Mouse (Mus musculus) limb, embryonic 12.5 days (tissue): ENCODE data around the gene Fstl5. TPM values are rescaled to one million over a fixed set of nuclear protein-coding genes. Genes with fewer than 3 reads are reported as not detected.

ENCODE experiments used
- ATAC-seq: fragments of 200-750 bp; cut with Nextera tagmentation; 2 replicates; pipeline ENCODE4 v1.8.0; 2017; ENCODE audit warnings: low read depth, moderate TSS enrichment; ENCODE audit not compliant: insufficient number of reproducible peaks, insufficient read depth, low FRiP score, low TSS enrichment
- H3K27ac ChIP-seq: fragments of 300-500 bp; sonication (generic); 2 replicates; pipeline ENCODE4 v1.5.1; 2016; ENCODE audit warnings: mild to moderate bottlenecking, moderate library complexity
- H3K27me3 ChIP-seq: fragments of 300-500 bp; sonication (generic); 2 replicates; pipeline ENCODE4 v1.6.1; 2016; ENCODE audit warnings: mild to moderate bottlenecking, moderate library complexity
- H3K36me3 ChIP-seq: fragments of 300-500 bp; sonication (generic); 2 replicates; pipeline ENCODE4 v1.6.1; 2016; ENCODE audit warnings: mild to moderate bottlenecking, moderate library complexity
- H3K4me1 ChIP-seq: fragments of 300-500 bp; sonication (generic); replicated peaks from 2 replicates; pipeline ENCODE4 v1.6.1; 2016
- H3K4me2 ChIP-seq: fragments of 300-500 bp; sonication (generic); 2 replicates; pipeline ENCODE4 v1.6.1; 2016; ENCODE audit warnings: mild to moderate bottlenecking, moderate library complexity
- H3K4me3 ChIP-seq: fragments of 300-500 bp; sonication (generic); replicated peaks from 2 replicates; pipeline ENCODE4 v1.5.1; 2016; ENCODE audit warnings: mild to moderate bottlenecking
- H3K9ac ChIP-seq: fragments of 300-500 bp; sonication (generic); replicated peaks from 2 replicates; pipeline ENCODE4 v1.6.1; 2016; ENCODE audit warnings: mild to moderate bottlenecking, moderate library complexity
- H3K9me3 ChIP-seq: fragments of 300-500 bp; sonication (generic); 2 replicates; pipeline ENCODE4 v1.6.1; 2016; ENCODE audit warnings: mild to moderate bottlenecking, moderate library complexity
- whole genome bisulfite sequencing: fragments of 180-500 bp; shearing (Covaris S2); methylation state at CpG from one replicate; pipeline ENCODE4 v1.1.7; 2016; 5-methylcytosine and 5-hydroxymethylcytosine counted together
- polyA plus RNA-seq: library from polyadenylated mRNA; unstranded; fragments of >200 nt; fragmentation: Nextera tagmentation; extraction: Ambion mirVana; gene quantifications from 2 replicates; pipeline ENCODE4 v1.2.1, GENCODE M21; 2016

The Fstl5 gene
- polyA plus RNA-seq, 1 experiment from 2014 or later: 0.33 TPM

DNA sequence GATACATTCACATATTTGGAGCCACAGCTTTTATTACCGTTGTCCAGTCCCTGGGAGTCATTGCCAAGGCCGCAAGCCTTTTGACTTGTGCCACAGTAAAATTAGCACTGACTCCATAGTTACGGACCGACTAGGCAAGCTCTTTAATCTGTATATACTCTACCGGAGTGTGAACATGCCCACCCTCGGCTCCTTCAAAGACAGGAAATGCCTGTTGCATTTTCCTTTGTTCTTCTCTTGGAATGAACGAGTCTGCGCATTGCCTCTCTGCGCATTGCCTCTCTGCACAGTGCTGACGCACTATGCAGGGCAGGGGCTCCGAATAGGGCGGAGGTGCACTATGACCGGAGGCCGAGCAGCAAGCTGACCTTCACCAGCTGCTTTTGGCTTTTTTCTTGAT, 434.7 kb downstream of the Fstl5 start:
- H3K4me1 ChIP-seq: no peaks in the 10 kb centered on the region
- no peaks in the 10 kb centered on the region for H3K36me3 ChIP-seq
- H3K9ac ChIP-seq: no peak overlapping the region
- H3K27me3 ChIP-seq: no peaks in the 10 kb centered on the region
- H3K4me3 ChIP-seq: no peak overlapping the region
- no peak overlapping the region for H3K4me2 ChIP-seq
- whole genome bisulfite sequencing: 91% methylated on average over 14 of the region's 14 CpGs
- no peak overlapping the region for H3K27ac ChIP-seq
- peaks cover 5% of the 10 kb centered on the region; the same call in 1 of the 2 replicates for H3K9me3 ChIP-seq
- no peak for ATAC-seq

DNA sequence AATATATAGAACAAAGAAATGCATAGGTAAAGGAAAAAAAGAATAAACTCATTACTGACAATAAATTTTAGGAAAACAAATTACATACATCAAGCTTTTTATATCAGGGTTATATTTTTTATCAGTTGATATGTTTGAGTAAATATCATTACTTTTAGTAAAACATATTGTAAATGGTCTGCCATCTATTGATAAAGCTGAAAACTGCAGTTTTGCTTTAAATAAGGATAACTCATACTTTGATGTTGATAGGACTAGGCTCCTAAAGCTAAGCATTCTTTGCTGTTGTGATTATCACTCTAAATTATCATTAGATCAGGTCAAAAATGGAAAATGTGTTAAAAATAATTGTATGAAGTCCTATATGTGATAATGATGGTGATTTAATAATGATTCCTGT, 493.3 kb downstream of the Fstl5 start:
- no peak for ATAC-seq
- Histone ChIP-seq H3K4me3 (no peak overlapping the region), H3K4me1 (no peaks in the 10 kb centered on the region), H3K4me2 (no peak overlapping the region), H3K9me3 (no peaks in the 10 kb centered on the region), H3K27me3 (no peaks in the 10 kb centered on the region), H3K36me3 (no peaks in the 10 kb centered on the region), H3K27ac (no peak overlapping the region), H3K9ac (no peak overlapping the region)

GRCm38 (mm10) chr3:76572478-76572877, 498.4 kb downstream of the Fstl5 start:
- Histone ChIP-seq H3K9ac (no peak overlapping the region), H3K27ac (no peak overlapping the region), H3K36me3 (no peaks in the 10 kb centered on the region), H3K4me2 (no peak overlapping the region), H3K9me3 (no peaks in the 10 kb centered on the region), H3K27me3 (no peaks in the 10 kb centered on the region), H3K4me3 (no peak overlapping the region), H3K4me1 (no peaks in the 10 kb centered on the region)
- ATAC-seq: no peak
- WGBS: 77% methylated on average over 3 of the region's 3 CpGs

DNA sequence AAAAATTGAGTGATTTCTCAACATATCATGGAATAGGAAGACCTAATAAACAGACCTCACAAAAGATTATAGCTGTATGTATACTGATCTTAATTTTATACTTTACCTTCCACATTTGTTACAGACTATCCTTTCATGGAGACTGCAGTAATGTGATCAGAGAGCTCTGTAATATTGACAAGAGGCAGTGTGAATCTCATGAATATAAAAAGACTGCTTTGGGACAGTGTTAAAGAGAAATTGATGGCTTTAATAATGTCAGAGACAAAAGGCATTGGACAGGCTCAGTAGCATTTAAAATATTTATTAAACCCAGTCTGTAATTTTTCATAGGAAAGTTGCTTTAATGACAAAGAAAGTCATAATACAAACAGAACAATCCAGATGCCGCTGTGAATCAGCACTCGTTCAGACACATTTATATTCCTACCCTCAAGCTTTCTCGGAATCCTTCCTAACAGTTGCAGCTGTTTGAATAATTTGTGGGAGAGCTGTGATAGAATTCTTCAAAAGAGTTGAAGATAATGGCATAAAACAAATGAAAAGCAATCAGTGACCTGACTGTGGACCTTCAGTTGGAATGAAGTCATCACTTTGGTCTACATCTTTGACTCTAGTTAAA, 499.0 kb downstream of the Fstl5 start:
- no peaks in the 10 kb centered on the region for H3K4me1 ChIP-seq
- H3K36me3 ChIP-seq: no peaks in the 10 kb centered on the region
- no peak overlapping the region for H3K4me2 ChIP-seq
- no peak for ATAC-seq
- H3K27me3 ChIP-seq: no peaks in the 10 kb centered on the region
- no peak overlapping the region for H3K27ac ChIP-seq
- H3K9ac ChIP-seq: no peak overlapping the region
- H3K9me3 ChIP-seq: no peaks in the 10 kb centered on the region
- H3K4me3 ChIP-seq: no peak overlapping the region
- 86% methylated on average over 3 of the region's 3 CpGs for WGBS

DNA sequence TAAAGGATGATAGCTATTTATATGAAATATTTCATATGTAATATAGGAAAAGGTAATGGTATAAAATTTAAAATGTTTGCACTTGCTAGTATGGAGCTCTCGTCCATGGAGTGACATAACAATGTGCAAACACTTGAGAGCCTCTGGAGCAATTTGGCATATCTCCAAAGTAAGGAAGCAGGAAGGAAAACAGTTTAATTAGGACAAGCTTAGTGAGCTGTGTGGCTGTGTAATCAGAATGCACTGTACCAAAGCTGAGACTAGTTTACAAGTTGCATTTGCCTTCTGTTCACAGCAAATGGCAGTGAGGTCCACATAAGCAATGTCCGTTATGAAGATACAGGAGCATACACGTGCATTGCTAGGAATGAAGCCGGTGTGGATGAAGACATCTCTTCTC, 519.1 kb downstream of the Fstl5 start:
- Histone ChIP-seq H3K9me3 (no peaks in the 10 kb centered on the region), H3K27me3 (no peaks in the 10 kb centered on the region), H3K4me2 (no peak overlapping the region), H3K36me3 (no peaks in the 10 kb centered on the region), H3K4me1 (no peaks in the 10 kb centered on the region), H3K27ac (no peak overlapping the region), H3K4me3 (no peak overlapping the region), H3K9ac (no peak overlapping the region)
- 77% methylated on average over 4 of the region's 4 CpGs for WGBS
- no peak for ATAC-seq

DNA sequence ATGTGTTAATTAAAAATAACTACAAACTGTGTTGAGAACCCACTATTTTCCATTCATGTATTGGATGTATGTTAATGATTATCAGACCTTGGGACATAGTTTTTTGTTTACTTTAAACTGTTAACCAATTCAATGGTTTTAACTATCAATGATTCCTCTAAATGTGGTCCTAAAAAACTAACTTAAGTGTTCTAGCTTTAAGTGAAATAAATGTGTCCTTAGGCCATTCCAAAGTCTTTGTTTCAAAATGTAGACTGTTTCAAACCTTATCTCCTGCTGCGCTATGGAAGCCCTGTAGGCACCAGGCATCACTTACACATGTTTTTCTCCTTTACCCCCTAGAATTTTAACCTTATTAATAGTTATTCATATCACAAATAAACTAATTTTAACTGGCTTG, 546.0 kb downstream of the Fstl5 start:
- no peaks in the 10 kb centered on the region for H3K9me3 ChIP-seq
- no peaks in the 10 kb centered on the region for H3K27me3 ChIP-seq
- ATAC-seq: no peak
- no peak overlapping the region for H3K9ac ChIP-seq
- no peaks in the 10 kb centered on the region for H3K4me1 ChIP-seq
- H3K27ac ChIP-seq: no peak overlapping the region
- H3K4me3 ChIP-seq: no peak overlapping the region
- no peaks in the 10 kb centered on the region for H3K36me3 ChIP-seq
- no peak overlapping the region for H3K4me2 ChIP-seq
- WGBS: 94% methylated on average over 1 of the region's 1 CpGs

DNA sequence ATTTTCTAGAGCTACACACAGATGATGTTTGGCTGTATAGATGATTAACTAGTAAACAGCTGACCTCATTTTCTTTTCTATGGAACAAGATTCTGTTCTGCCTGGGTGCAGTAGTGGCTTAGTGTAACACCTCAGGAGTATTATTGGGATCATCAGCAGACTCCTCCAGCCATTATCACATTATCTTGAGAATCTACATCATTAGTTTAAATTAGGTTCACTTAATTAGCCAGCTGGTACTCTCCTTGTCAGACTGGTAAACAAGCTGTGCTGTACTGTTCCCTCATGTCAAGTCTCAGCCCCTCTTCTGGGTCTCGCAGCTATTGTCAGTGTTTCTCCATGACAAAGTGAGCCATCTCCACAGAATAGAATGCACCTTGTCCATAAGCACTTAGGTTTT, 580.2 kb downstream of the Fstl5 start:
- Histone ChIP-seq H3K4me2 (no peak overlapping the region), H3K27ac (no peak overlapping the region), H3K27me3 (no peaks in the 10 kb centered on the region), H3K4me3 (no peak overlapping the region), H3K36me3 (no peaks in the 10 kb centered on the region), H3K9me3 (no peaks in the 10 kb centered on the region), H3K9ac (no peak overlapping the region), H3K4me1 (no peaks in the 10 kb centered on the region)
- no peak for ATAC-seq
- WGBS: 76% methylated on average over 1 of the region's 1 CpGs

- 76% methylated on average over 5 of the region's 5 CpGs for WGBS
- Histone ChIP-seq H3K27me3 (no peaks in the 10 kb centered on the region), H3K36me3 (no peaks in the 10 kb centered on the region), H3K27ac (no peak overlapping the region), H3K9ac (no peak overlapping the region), H3K4me2 (no peak overlapping the region), H3K9me3 (no peaks in the 10 kb centered on the region), H3K4me1 (no peaks in the 10 kb centered on the region), H3K4me3 (no peak overlapping the region)
- no peak for ATAC-seq
These were observed 596.8 kb downstream of the Fstl5 start for GRCm38 (mm10) chr3:76670859-76671258.

DNA sequence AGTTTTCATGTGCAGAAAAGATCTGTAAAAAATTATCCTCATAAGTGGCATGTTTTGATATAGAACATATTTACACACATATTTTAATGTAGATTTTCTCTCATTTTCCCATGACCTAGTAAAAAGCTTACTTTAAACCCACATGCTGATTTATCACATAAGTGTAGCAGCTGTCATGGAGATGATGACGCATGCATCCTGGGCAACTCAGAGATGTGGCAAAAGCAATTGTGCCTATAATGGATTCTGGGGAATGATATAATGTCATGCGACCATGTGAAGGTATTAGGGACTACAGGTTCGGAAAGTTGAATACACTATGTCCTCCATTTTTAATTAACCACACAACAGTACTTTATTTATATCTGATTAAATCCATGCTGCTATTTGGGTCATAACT, 601.9 kb downstream of the Fstl5 start:
- Histone ChIP-seq H3K9ac (no peak overlapping the region), H3K4me1 (no peaks in the 10 kb centered on the region), H3K27me3 (no peaks in the 10 kb centered on the region), H3K36me3 (no peaks in the 10 kb centered on the region), H3K27ac (no peak overlapping the region), H3K4me2 (no peak overlapping the region), H3K9me3 (no peaks in the 10 kb centered on the region), H3K4me3 (no peak overlapping the region)
- no peak for ATAC-seq
- WGBS: 92% methylated on average over 3 of the region's 3 CpGs

DNA sequence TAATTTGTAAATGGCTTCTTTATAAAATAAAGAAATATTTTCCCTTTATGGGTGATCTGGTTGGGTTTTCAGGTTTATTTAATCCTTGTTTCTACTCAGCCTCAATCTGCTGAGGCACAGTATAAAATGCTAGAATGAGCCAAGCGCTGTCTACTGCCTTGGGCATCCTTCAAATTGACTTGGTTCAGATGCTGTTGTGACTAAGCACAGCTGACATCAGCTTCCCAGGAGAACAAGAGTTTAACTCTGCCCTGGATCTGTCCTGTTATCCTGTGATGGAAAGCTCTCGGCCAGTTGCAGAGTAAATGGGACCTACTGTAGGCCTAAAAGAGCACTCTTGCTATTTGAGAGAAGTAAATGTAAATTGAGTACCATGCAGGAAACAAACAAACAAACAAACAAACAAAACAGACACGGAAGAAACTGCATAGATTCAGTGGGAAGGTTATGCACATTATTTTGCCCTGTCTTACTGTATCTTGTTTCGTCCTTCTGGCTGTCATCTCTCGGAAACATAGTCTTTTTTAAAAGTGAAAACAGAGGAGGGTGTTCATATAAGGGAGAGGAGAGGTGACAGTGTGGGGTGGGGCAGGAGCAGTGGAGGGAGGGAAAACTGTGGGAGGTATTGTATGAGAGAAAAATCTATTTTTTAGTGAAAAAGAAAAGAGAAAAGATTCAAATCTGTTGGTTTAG, 605.9 kb downstream of the Fstl5 start:
- H3K9me3 ChIP-seq: no peaks in the 10 kb centered on the region
- H3K4me3 ChIP-seq: no peak overlapping the region
- no peaks in the 10 kb centered on the region for H3K4me1 ChIP-seq
- H3K36me3 ChIP-seq: no peaks in the 10 kb centered on the region
- ATAC-seq: no peak
- H3K27ac ChIP-seq: no peak overlapping the region
- H3K9ac ChIP-seq: no peak overlapping the region
- H3K27me3 ChIP-seq: no peaks in the 10 kb centered on the region
- H3K4me2 ChIP-seq: no peak overlapping the region
- WGBS: 78% methylated on average over 5 of the region's 5 CpGs

DNA sequence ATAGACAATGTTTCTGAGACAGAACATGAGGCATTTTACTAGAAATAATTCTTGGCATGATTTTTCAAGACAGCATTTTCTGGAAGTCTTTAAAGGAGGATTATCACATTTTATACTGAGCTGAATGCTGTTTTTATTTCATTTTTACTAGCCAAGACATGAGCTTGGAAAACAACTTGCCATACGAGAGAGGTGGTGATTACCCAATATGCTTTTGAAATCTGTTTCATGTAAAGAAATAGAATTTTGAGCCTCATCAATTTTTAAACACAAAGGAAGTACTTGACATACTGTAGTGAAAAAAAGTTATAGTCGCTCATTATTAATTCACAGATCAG, 606.4 kb downstream of the Fstl5 start:
- no peak overlapping the region for H3K27ac ChIP-seq
- no peak overlapping the region for H3K9ac ChIP-seq
- no peaks in the 10 kb centered on the region for H3K9me3 ChIP-seq
- no peak overlapping the region for H3K4me2 ChIP-seq
- H3K27me3 ChIP-seq: no peaks in the 10 kb centered on the region
- H3K36me3 ChIP-seq: no peaks in the 10 kb centered on the region
- no peaks in the 10 kb centered on the region for H3K4me1 ChIP-seq
- H3K4me3 ChIP-seq: no peak overlapping the region
- 59% methylated on average over 2 of the region's 2 CpGs for WGBS
- no peak for ATAC-seq

- 60% methylated on average over 1 of the region's 1 CpGs for whole genome bisulfite sequencing
- ATAC-seq: no peak
- no peak overlapping the region for H3K4me3 ChIP-seq
These were observed 623.1 kb downstream of the Fstl5 start for GRCm38 (mm10) chr3:76697134-76697629.

More at GRCm38 (mm10) chr3:76697134-76697629, 623.1 kb downstream of the Fstl5 start:
- H3K36me3 ChIP-seq: no peaks in the 10 kb centered on the region
- no peak overlapping the region for H3K4me2 ChIP-seq
- H3K9ac ChIP-seq: no peak overlapping the region
- H3K9me3 ChIP-seq: no peaks in the 10 kb centered on the region
- no peaks in the 10 kb centered on the region for H3K4me1 ChIP-seq
- H3K27me3 ChIP-seq: no peaks in the 10 kb centered on the region
- no peak overlapping the region for H3K27ac ChIP-seq
